21 mouse cellular contexts compared by ENCODE assay signal in genomic region chr8:85062603-85063002, GRCm38 (mm10). TPM values are rescaled to one million over a fixed set of nuclear protein-coding genes. Genes with fewer than 3 reads are reported as not detected.
"Had no signal": no experiment of that assay in that cellular context is flagged by ENCODE, and none has a peak within 500 bp of the region (broad histone marks: within the 10 kb centered on the region; RNA-seq: fewer than 3 reads in every experiment).

No protein-coding gene starts in this region.

- H3K27me3 ChIP-seq: neural tube, embryonic 13.5 days; neural tube, embryonic 15.5 days; stomach, embryonic 15.5 days had no signal

- H3K27ac ChIP-seq: neural tube, embryonic 13.5 days; neural tube, embryonic 15.5 days; stomach, embryonic 15.5 days; stomach, postnatal 0 days had no signal

- H3K4me3 ChIP-seq: neural tube, embryonic 15.5 days; stomach, embryonic 15.5 days had no signal

- H3K4me2 ChIP-seq: stomach, embryonic 15.5 days had no signal

- DNase-seq: retina, postnatal 1 day; right cerebral cortex, adult 18-20 months; right cerebral cortex, postnatal 14 days; right cerebral cortex, postnatal 25 days; right cerebral cortex, postnatal 4 days; spleen, adult 18-20 months; thymus, adult 18-20 months; thymus, adult 2 months; thymus, postnatal 14 days; thymus, postnatal 25 days; thymus, postnatal 36 days; thymus, postnatal 4 days had no signal

- H3K9ac ChIP-seq: neural tube, embryonic 13.5 days; neural tube, embryonic 15.5 days; stomach, embryonic 15.5 days had no signal

- H3K9me3 ChIP-seq: neural tube, embryonic 13.5 days; neural tube, embryonic 15.5 days; stomach, embryonic 15.5 days had no signal

- H3K36me3 ChIP-seq: stomach, embryonic 15.5 days had no signal

RNA-seq across cellular contexts. Expression of gene Gm5741, which starts 5.2 kb away (rescaled TPM):
- total RNA-seq: neutrophil, adult 5-6 weeks had no signal
- polyA plus RNA-seq: neural tube, embryonic 14.5 days; stomach, embryonic 14.5 days; stomach, postnatal 0 days; testis, adult 2 months; thymus, postnatal 0 days had no signal
